Mouse (Mus musculus): ENCODE results near the gene Ada. TPM values are rescaled to one million over a fixed set of nuclear protein-coding genes. Genes with fewer than 3 reads are reported as not detected.
"Not testable (repeated sequence)": the region's sequence is repeated elsewhere in the genome, so short reads cannot be mapped to it uniquely, and the experiment has no call there.

Ada gene
- polyA plus RNA-seq, 1 experiment from 2014 or later = 7.3 TPM

GRCm38 (mm10) chr2:163691846-163692605 lies 58.0 kb downstream of the Ada start:
- Histone ChIP-seq H3K4me3 (replicated peaks) (no peak overlapping the region), H3K9ac (no peak overlapping the region), H3K36me3 (replicated peaks) (no peaks in the 10 kb centered on the region), H3K27me3 (no peaks in the 10 kb centered on the region), H3K4me1 (peaks cover 34% of the 10 kb centered on the region), H3K27ac (no peak overlapping the region), H3K9me3 (no peaks in the 10 kb centered on the region), H3K4me2 (no peak overlapping the region)
- ATAC-seq (ENCODE audit: low FRiP score) = no peak
- WGBS = 90% methylated on average over 6 of the region's 6 CpGs

DNA sequence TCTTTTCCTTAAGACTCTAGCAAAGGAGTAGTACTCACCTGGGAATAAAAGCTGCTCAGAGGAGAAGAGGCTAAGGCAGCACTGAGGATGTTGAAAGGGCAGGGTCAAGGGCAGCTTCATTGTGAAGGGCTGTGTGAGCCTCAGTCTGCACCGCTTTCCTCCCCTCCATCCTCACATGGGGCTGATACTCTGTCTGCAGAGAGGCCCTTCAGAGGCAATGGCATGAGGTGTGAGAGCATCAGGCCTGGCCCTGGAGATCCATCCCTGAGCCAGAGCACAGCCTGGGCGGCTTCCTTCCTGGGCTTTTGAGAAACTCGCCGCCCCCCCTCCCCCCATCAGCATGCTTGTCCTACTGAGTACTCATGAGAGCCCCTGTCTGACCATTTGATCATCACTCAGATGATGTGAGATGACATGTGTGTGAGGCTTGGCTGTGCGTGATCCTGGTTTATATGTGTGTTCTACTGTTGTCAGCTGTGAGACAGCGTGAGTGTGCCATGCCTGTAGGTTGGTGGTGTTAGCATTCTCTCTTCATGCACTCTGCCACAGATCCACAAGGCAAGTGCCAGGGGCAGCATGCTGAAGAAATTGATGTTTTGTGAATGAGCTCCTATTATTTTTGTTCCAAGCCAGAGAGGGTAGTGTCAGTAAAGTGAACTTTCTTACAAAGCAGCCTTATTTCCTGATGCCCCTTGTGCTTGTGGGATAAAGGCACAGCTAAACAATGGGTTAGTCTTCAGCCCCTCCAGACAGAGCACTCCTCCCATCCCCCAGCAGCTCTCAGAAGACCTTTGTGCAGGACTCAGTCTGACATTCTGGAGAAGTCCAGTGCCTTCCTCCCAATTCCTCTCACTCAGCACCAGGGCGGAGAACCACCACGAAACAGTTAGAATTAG lies 59.4 kb downstream of the Ada start:
- Histone ChIP-seq H3K27ac (no peak overlapping the region), H3K36me3 (replicated peaks) (no peaks in the 10 kb centered on the region), H3K4me1 (peaks cover 27% of the 10 kb centered on the region), H3K9ac (no peak overlapping the region; the same call in 1 of the 2 replicates), H3K4me2 (no peak overlapping the region), H3K4me3 (replicated peaks) (no peak overlapping the region), H3K27me3 (no peaks in the 10 kb centered on the region), H3K9me3 (no peaks in the 10 kb centered on the region)
- WGBS = 64% methylated on average over 8 of the region's 8 CpGs
- no peak for ATAC-seq (ENCODE audit: low FRiP score)

GRCm38 (mm10) chr2:163689771-163690170 lies 60.3 kb downstream of the Ada start:
- Histone ChIP-seq H3K4me3 (replicated peaks) (no peak overlapping the region), H3K36me3 (replicated peaks) (no peaks in the 10 kb centered on the region), H3K9me3 (no peaks in the 10 kb centered on the region), H3K27me3 (no peaks in the 10 kb centered on the region), H3K27ac (no peak overlapping the region; the same call in 1 of the 2 replicates), H3K9ac (no peak overlapping the region), H3K4me2 (no peak overlapping the region), H3K4me1 (peaks cover 32% of the 10 kb centered on the region)
- WGBS = 81% methylated on average over 3 of the region's 3 CpGs
- no peak for ATAC-seq (ENCODE audit: low FRiP score)

DNA sequence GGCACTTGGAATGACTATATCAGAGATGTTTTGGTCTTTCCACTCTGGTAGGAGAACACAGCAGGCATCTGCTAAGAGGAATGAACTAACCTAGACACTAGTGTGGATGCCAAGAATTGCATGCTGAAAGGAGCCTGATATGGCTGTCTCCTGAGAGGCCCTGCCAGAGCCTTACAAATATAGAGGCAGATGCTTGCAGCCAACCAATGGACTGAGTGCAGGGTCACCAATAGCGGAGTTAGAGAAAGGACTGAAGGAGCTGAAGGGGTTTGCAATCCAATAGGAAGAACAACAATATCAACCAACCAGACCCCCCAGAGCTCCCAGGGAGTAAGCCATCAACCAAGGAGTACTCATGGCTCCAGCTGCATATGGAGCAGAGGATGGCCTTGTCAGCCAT lies 61.7 kb downstream of the Ada start:
- H3K27ac ChIP-seq; H3K9me3 ChIP-seq; H3K4me2 ChIP-seq; ATAC-seq (ENCODE audit: low FRiP score); H3K36me3 ChIP-seq (replicated peaks); H3K27me3 ChIP-seq; H3K9ac ChIP-seq; H3K4me3 ChIP-seq (replicated peaks): not testable (repeated sequence)
- 100% methylated on average over 1 of the region's 1 CpGs for WGBS
- H3K4me1 ChIP-seq = peaks cover 28% of the 10 kb centered on the region

GRCm38 (mm10) chr2:163686886-163687285 lies 63.2 kb downstream of the Ada start:
- H3K4me3 ChIP-seq (replicated peaks) = no peak overlapping the region
- H3K27me3 ChIP-seq = no peaks in the 10 kb centered on the region
- H3K4me1 ChIP-seq = peaks cover 28% of the 10 kb centered on the region
- no peak for ATAC-seq (ENCODE audit: low FRiP score)
- H3K36me3 ChIP-seq (replicated peaks) = no peaks in the 10 kb centered on the region
- H3K9ac ChIP-seq = no peak overlapping the region
- H3K9me3 ChIP-seq = no peaks in the 10 kb centered on the region
- WGBS = 85% methylated on average over 3 of the region's 3 CpGs
- no peak overlapping the region for H3K4me2 ChIP-seq
- H3K27ac ChIP-seq = no peak overlapping the region

GRCm38 (mm10) chr2:163686233-163686632 lies 63.8 kb downstream of the Ada start:
- no peak for ATAC-seq (ENCODE audit: low FRiP score)
- no peak overlapping the region for H3K9ac ChIP-seq
- no peak overlapping the region for H3K4me3 ChIP-seq (replicated peaks)
- H3K9me3 ChIP-seq = no peaks in the 10 kb centered on the region
- peaks cover 26% of the 10 kb centered on the region for H3K4me1 ChIP-seq
- no peaks in the 10 kb centered on the region for H3K36me3 ChIP-seq (replicated peaks)
- H3K4me2 ChIP-seq = no peak overlapping the region
- no peaks in the 10 kb centered on the region for H3K27me3 ChIP-seq
- H3K27ac ChIP-seq = no peak overlapping the region
- 85% methylated on average over 5 of the region's 5 CpGs for WGBS

- no peak for ATAC-seq (ENCODE audit: low FRiP score)
- H3K4me1 ChIP-seq = peaks cover 22% of the 10 kb centered on the region
- H3K27me3 ChIP-seq = no peaks in the 10 kb centered on the region
- WGBS = 81% methylated on average over 6 of the region's 6 CpGs
- H3K9ac ChIP-seq = no peak overlapping the region
- H3K4me3 ChIP-seq (replicated peaks) = no peak overlapping the region
- H3K4me2 ChIP-seq = no peak overlapping the region
- no peaks in the 10 kb centered on the region for H3K36me3 ChIP-seq (replicated peaks)
- H3K9me3 ChIP-seq = no peaks in the 10 kb centered on the region
- H3K27ac ChIP-seq = no peak overlapping the region
Observed at GRCm38 (mm10) chr2:163685761-163686200, 64.3 kb downstream of the Ada start.

DNA sequence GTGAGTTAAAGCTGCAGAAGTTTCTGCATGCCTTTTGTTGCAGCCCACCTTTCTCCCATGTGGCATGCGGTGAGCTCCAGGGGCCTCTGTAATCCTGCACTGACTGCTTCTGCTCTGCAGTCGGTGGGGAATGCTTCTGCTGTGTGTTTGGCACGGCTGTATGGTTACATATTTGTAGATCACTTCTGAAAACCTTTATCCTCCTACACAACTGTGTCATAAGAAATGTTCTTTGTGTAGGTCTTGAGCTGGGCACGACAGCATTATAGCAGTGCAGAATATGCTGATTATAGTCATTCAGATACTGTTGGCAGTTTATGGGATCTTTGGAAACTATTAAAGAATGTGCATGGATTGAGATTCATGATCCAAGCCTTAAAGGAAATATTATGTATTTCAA lies 64.8 kb downstream of the Ada start:
- Histone ChIP-seq H3K4me1 (peaks cover 17% of the 10 kb centered on the region), H3K9ac (no peak overlapping the region), H3K4me2 (no peak overlapping the region), H3K9me3 (no peaks in the 10 kb centered on the region), H3K36me3 (replicated peaks) (no peaks in the 10 kb centered on the region), H3K4me3 (replicated peaks) (no peak overlapping the region), H3K27me3 (no peaks in the 10 kb centered on the region), H3K27ac (0 out of 2 replicates have a peak overlapping the region, but pooled peaks have one; percentile 2)
- ATAC-seq (ENCODE audit: low FRiP score) = no peak
- 77% methylated on average over 4 of the region's 4 CpGs for WGBS

GRCm38 (mm10) chr2:163682344-163682743 lies 67.7 kb downstream of the Ada start:
- ATAC-seq (ENCODE audit: low FRiP score) = no peak
- Histone ChIP-seq H3K36me3 (replicated peaks) (no peaks in the 10 kb centered on the region), H3K4me1 (peaks cover 11% of the 10 kb centered on the region; the same call in 1 of the 2 replicates), H3K4me3 (replicated peaks) (no peak overlapping the region), H3K4me2 (no peak overlapping the region), H3K27me3 (no peaks in the 10 kb centered on the region), H3K9ac (no peak overlapping the region), H3K27ac (no peak overlapping the region), H3K9me3 (no peaks in the 10 kb centered on the region)
- WGBS = 95% methylated on average over 2 of the region's 2 CpGs

DNA sequence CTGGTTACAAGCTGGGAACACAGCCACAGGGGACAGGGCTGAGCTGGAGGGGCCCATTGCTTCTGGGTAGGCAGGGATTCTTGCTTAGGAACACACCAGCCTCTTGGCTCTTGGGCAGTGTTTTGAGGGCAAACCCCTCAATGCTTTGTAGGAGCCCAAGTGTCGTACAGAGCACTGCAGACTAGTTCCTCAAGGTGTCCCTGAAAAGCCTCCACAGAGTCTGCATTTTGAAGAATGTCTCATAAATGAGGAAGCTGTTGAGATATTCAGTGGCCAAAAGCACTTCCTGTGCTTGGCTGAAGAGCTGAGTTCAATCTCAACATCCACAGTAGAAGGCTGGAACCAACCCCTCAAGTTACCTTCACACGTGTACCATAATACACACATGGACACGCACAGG lies 73.3 kb downstream of the Ada start:
- WGBS = 92% methylated on average over 3 of the region's 3 CpGs
- Histone ChIP-seq H3K27me3 (no peaks in the 10 kb centered on the region), H3K9ac (no peak overlapping the region), H3K27ac (no peak overlapping the region), H3K4me1 (peaks cover 13% of the 10 kb centered on the region), H3K4me3 (replicated peaks) (no peak overlapping the region), H3K9me3 (no peaks in the 10 kb centered on the region), H3K36me3 (replicated peaks) (no peaks in the 10 kb centered on the region), H3K4me2 (no peak overlapping the region)
- no peak for ATAC-seq (ENCODE audit: low FRiP score)

Data from forebrain, embryonic 12.5 days (tissue).